Mouse (Mus musculus): Measurements from ENCODE around the gene Gab2. TPM values are rescaled to one million over a fixed set of nuclear protein-coding genes. Genes with fewer than 3 reads are reported as not detected.

The Gab2 gene
- 16.9 and 17.1 TPM in 2 replicates for polyA plus RNA-seq (2015; fragmentation: Nextera tagmentation; extraction: Ambion mirVana)

DNA sequence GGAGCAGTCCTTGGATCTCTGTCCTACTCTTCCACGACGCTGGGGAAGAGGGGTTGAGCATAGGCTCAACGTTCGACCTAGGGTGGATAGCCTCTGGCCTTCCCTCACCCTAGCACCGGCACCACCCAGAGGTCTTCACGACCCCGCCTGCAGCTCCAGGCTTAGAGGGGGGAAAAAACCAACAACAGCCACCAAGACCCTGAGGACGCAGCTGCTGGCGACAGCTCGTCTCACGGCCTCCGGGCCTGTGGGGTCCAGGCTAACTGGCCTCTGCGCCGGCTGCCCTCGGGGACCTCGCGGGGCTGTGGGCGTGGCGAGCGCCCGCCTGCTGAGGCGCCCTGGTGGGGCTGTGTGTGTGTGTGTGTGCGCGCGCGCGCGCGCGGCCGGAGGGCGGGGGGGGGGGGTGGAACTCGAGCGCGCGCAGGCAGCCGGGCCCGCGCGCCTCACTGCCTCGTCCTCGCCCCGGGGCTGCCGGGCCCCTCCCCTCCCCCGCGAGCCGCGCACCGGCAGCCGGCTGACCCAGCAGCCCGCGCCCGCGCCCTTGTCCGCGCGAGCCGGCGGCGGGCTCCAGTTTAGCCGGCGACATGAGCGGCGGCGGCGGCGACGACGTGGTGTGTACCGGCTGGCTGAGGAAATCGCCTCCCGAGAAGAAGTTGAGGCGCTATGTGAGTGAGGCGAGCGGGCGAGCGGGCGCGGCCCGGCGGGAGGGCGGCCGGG lies at the start of gene Gab2:
Gab2 (plus strand) TSS at position 345 of the 717 bp plus-strand sequence.
- under 1% methylated on average over 61 of the region's 83 CpGs for WGBS
- peak; percentile 82 for ATAC-seq
- peak within 1 kb of the TSS; percentile 74 for H3K4me2 ChIP-seq (ENCODE audit: low read length)

DNA sequence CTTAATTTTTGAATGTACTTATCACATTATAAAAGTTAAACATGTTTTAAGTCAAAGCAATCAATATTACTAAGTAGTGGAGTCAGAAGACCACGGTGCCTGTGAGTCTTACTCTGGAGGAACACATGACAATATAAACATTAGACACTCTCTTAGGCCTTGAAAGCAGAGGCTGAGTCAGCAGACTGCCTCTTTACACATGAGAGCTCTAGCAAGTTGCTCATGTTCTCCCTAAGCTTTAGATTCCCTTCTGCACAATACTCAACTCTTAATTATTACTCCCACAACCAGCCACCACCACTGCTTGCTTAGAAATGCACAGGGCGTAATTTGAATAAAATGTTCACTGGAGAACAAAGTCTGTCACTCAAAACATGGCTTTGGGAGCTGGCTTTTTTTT lies 49.0 kb upstream of the Gab2 start:
- Histone ChIP-seq H3K27me3 (replicated peaks; ENCODE audit: control insufficient read depth, insufficient read depth, low read length) (no peaks in the 10 kb centered on the region), H3K36me3 (ENCODE audit: control insufficient read depth, insufficient read depth) (no peaks in the 10 kb centered on the region), H3K9ac (replicated peaks; ENCODE audit: low read depth, low read length) (no peak overlapping the region), H3K9me3 (ENCODE audit: control insufficient read depth, low read length) (no peaks in the 10 kb centered on the region), H3K4me3 (replicated peaks; ENCODE audit: low read length) (no peak overlapping the region), H3K4me1 (replicated peaks; ENCODE audit: control insufficient read depth, insufficient read depth, low read length) (no peaks in the 10 kb centered on the region), H3K27ac (ENCODE audit: low read length) (no peak overlapping the region), H3K4me2 (ENCODE audit: low read length) (no peak overlapping the region)
- 32% methylated on average over 2 of the region's 2 CpGs for WGBS
- 0 out of 2 replicates have a peak, but pooled peaks have one; percentile 38 for ATAC-seq

More for the DNA sequence above, at the start of gene Gab2:
- Histone ChIP-seq H3K36me3 (ENCODE audit: control insufficient read depth, insufficient read depth) (no peaks in the 10 kb centered on the region), H3K27me3 (replicated peaks; ENCODE audit: control insufficient read depth, insufficient read depth, low read length) (no peaks in the 10 kb centered on the region), H3K27ac (ENCODE audit: low read length) (peak within 1 kb of the TSS; percentile 62), H3K9ac (replicated peaks; ENCODE audit: low read depth, low read length) (peak within 1 kb of the TSS; percentile 85), H3K9me3 (ENCODE audit: control insufficient read depth, low read length) (no peaks in the 10 kb centered on the region), H3K4me3 (replicated peaks; ENCODE audit: low read length) (peak within 1 kb of the TSS; percentile 79), H3K4me1 (replicated peaks; ENCODE audit: control insufficient read depth, insufficient read depth, low read length) (peaks cover 5% of the 10 kb centered on the region)

DNA sequence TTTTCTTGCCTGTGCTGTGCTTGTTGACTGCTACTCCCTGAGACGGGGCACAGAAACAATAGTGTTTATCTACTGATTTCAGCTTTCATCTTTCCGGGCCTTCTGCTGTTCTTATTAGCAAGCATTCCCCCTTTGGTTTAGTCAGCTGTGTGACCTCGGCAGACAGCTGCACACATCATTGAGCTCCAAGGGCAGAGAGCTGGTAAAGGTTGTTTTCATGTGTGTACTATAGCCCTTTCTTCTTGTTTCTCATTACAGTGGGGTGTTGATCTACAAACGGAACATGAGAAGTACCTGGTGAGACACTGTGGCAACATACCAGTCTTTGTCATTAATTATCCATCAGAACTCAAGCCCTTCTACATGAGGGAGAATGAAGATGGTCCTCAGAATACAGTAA lies 41.7 kb upstream of the Gab2 start:
- no peaks in the 10 kb centered on the region for H3K9me3 ChIP-seq (ENCODE audit: control insufficient read depth, low read length)
- WGBS = 71% methylated on average over 4 of the region's 4 CpGs
- H3K27me3 ChIP-seq (replicated peaks; ENCODE audit: control insufficient read depth, insufficient read depth, low read length) = no peaks in the 10 kb centered on the region
- ATAC-seq = no peak
- no peak overlapping the region for H3K9ac ChIP-seq (replicated peaks; ENCODE audit: low read depth, low read length)
- no peak overlapping the region for H3K27ac ChIP-seq (ENCODE audit: low read length)
- H3K4me1 ChIP-seq (replicated peaks; ENCODE audit: control insufficient read depth, insufficient read depth, low read length) = no peaks in the 10 kb centered on the region
- H3K36me3 ChIP-seq (ENCODE audit: control insufficient read depth, insufficient read depth) = peaks cover 2% of the 10 kb centered on the region; the same call in 1 of the 2 replicates
- no peak overlapping the region for H3K4me3 ChIP-seq (replicated peaks; ENCODE audit: low read length)
- no peak overlapping the region for H3K4me2 ChIP-seq (ENCODE audit: low read length)

DNA sequence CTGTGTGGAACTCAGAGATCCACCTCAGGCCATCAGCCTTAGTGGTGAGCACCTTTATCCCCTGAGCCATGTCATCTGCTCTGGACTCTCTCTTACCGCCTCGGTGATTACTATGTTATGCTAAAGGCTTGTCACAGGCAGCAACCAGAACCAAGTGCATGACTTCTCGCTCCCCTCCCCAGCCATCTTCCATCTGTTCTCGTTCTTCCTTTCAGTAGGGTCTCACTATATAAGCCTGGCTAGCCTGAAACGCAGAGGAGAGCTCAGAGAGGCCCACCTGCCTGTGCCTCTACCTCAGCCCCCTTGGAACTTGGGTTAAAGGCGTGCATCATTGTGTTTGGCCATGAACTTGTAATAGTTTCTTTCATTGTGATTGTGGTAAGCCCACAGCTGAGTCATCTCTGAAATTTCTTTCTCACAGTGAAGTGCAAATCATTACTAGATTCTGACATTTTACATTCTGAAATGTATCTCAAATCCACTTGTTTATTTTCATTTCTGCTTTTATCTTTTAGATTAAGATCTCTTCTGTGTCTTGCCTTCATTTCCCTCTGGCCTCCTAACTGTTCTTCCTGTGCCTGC lies 39.4 kb upstream of the Gab2 start:
- no peak for ATAC-seq
- WGBS = 89% methylated on average over 6 of the region's 6 CpGs
- H3K9me3 ChIP-seq (ENCODE audit: control insufficient read depth, low read length) = no peaks in the 10 kb centered on the region
- H3K4me3 ChIP-seq (replicated peaks; ENCODE audit: low read length) = no peak overlapping the region
- H3K27me3 ChIP-seq (replicated peaks; ENCODE audit: control insufficient read depth, insufficient read depth, low read length) = no peaks in the 10 kb centered on the region
- H3K27ac ChIP-seq (ENCODE audit: low read length) = no peak overlapping the region
- peaks cover 2% of the 10 kb centered on the region; the same call in 1 of the 2 replicates for H3K36me3 ChIP-seq (ENCODE audit: control insufficient read depth, insufficient read depth)
- no peak overlapping the region for H3K9ac ChIP-seq (replicated peaks; ENCODE audit: low read depth, low read length)
- H3K4me1 ChIP-seq (replicated peaks; ENCODE audit: control insufficient read depth, insufficient read depth, low read length) = no peaks in the 10 kb centered on the region
- no peak overlapping the region for H3K4me2 ChIP-seq (ENCODE audit: low read length)

DNA sequence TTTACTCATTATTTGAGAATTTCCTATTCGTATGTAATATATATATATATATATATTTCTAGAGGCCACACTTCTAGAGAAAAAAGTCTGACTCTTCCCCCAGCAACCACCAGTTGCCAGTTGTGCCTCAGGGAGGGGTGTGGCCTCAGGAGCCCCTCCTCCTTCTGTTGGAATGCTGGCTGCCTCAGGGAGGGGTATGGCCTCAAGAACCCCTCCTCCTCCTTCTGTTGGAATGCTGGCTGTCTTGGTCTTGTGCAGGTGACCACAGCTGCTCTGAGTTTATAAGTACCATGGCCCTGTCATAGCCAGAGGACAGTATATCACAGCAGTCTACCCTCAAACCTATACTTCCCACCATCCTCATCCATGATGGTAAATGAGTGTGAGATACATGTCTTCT lies 38.4 kb upstream of the Gab2 start:
- Histone ChIP-seq H3K27me3 (replicated peaks; ENCODE audit: control insufficient read depth, insufficient read depth, low read length) (no peaks in the 10 kb centered on the region), H3K36me3 (ENCODE audit: control insufficient read depth, insufficient read depth) (peaks cover 2% of the 10 kb centered on the region; the same call in 1 of the 2 replicates), H3K4me1 (replicated peaks; ENCODE audit: control insufficient read depth, insufficient read depth, low read length) (no peaks in the 10 kb centered on the region), H3K4me2 (ENCODE audit: low read length) (no peak overlapping the region), H3K4me3 (replicated peaks; ENCODE audit: low read length) (no peak overlapping the region), H3K27ac (ENCODE audit: low read length) (no peak overlapping the region), H3K9ac (replicated peaks; ENCODE audit: low read depth, low read length) (no peak overlapping the region), H3K9me3 (ENCODE audit: control insufficient read depth, low read length) (no peaks in the 10 kb centered on the region)
- WGBS = 84% methylated on average over 1 of the region's 1 CpGs
- ATAC-seq = no peak

DNA sequence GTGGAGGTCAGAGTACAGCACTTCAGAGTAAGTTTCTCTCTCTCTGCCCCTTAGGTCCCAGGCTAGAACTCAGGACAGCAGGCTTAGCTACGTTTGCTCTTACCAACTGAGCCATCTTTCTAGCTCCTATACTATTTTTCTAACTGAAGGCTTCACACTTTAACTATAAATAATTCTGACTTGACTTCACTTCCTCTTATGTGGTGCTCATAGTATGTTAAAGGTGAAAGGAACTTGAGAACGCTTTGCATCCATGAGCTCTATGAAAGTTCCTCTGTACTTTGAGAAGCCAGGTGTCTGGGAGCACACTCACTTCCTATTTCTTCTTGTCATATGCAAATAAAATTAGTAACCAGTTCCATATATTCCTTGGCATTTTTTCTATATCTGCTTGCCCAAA lies 20.4 kb upstream of the Gab2 start:
- no peaks in the 10 kb centered on the region for H3K27me3 ChIP-seq (replicated peaks; ENCODE audit: control insufficient read depth, insufficient read depth, low read length)
- no peak for ATAC-seq
- no peak overlapping the region for H3K27ac ChIP-seq (ENCODE audit: low read length)
- no peaks in the 10 kb centered on the region; the same call in 1 of the 2 replicates for H3K36me3 ChIP-seq (ENCODE audit: control insufficient read depth, insufficient read depth)
- H3K9me3 ChIP-seq (ENCODE audit: control insufficient read depth, low read length) = no peaks in the 10 kb centered on the region
- 94% methylated on average over 2 of the region's 2 CpGs for WGBS
- H3K4me2 ChIP-seq (ENCODE audit: low read length) = no peak overlapping the region
- H3K4me1 ChIP-seq (replicated peaks; ENCODE audit: control insufficient read depth, insufficient read depth, low read length) = no peaks in the 10 kb centered on the region
- H3K9ac ChIP-seq (replicated peaks; ENCODE audit: low read depth, low read length) = no peak overlapping the region
- no peak overlapping the region for H3K4me3 ChIP-seq (replicated peaks; ENCODE audit: low read length)

DNA sequence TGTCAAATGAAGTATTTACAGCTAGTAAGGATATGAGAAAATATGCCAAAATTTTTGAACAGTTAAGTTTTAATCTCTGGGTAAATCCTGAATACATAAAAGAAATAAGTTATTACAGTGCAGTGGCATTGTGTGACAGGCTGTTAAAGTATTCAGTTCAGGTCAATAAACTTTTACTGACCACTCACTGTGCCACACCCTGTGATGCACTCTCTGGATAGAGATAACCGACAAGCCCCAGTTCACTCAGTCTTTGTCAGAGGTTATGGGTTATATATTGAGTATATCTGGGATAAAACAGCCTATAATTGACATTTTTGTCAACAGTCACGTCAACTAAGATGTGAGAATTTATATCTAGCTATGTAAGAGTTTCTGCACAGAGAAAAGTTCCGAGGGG lies 9.9 kb upstream of the Gab2 start:
- Histone ChIP-seq H3K9ac (replicated peaks; ENCODE audit: low read depth, low read length) (no peak overlapping the region), H3K27ac (ENCODE audit: low read length) (no peak overlapping the region), H3K4me3 (replicated peaks; ENCODE audit: low read length) (no peak overlapping the region), H3K27me3 (replicated peaks; ENCODE audit: control insufficient read depth, insufficient read depth, low read length) (no peaks in the 10 kb centered on the region), H3K4me1 (replicated peaks; ENCODE audit: control insufficient read depth, insufficient read depth, low read length) (no peaks in the 10 kb centered on the region), H3K36me3 (ENCODE audit: control insufficient read depth, insufficient read depth) (no peaks in the 10 kb centered on the region), H3K9me3 (ENCODE audit: control insufficient read depth, low read length) (no peaks in the 10 kb centered on the region), H3K4me2 (ENCODE audit: low read length) (no peak overlapping the region)
- WGBS = 91% methylated on average over 3 of the region's 3 CpGs
- no peak for ATAC-seq

DNA sequence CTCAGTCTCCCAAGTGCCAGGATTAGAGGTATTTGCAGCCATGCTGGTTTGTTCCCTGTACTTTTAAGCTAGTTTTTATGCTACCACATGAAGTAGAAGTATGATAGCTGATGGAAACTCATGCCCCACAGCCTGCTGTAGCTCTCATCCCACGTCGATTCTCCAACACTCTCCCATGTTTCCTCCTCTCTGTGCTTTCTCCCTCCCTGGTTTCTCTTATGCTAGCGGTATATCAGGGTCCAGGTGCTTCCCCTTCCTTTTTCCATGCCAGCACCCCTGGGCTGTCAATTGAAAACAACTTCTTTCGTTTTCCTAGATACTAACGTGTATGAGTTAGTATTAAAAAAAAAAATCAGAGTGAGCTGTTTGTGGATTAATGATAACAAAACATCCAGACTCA lies 9.3 kb upstream of the Gab2 start:
- Histone ChIP-seq H3K36me3 (ENCODE audit: control insufficient read depth, insufficient read depth) (no peaks in the 10 kb centered on the region), H3K4me3 (replicated peaks; ENCODE audit: low read length) (no peak overlapping the region), H3K9me3 (ENCODE audit: control insufficient read depth, low read length) (no peaks in the 10 kb centered on the region), H3K27me3 (replicated peaks; ENCODE audit: control insufficient read depth, insufficient read depth, low read length) (no peaks in the 10 kb centered on the region), H3K4me2 (ENCODE audit: low read length) (no peak overlapping the region), H3K27ac (ENCODE audit: low read length) (no peak overlapping the region), H3K4me1 (replicated peaks; ENCODE audit: control insufficient read depth, insufficient read depth, low read length) (no peaks in the 10 kb centered on the region), H3K9ac (replicated peaks; ENCODE audit: low read depth, low read length) (no peak overlapping the region)
- no peak for ATAC-seq
- 80% methylated on average over 5 of the region's 5 CpGs for WGBS

DNA sequence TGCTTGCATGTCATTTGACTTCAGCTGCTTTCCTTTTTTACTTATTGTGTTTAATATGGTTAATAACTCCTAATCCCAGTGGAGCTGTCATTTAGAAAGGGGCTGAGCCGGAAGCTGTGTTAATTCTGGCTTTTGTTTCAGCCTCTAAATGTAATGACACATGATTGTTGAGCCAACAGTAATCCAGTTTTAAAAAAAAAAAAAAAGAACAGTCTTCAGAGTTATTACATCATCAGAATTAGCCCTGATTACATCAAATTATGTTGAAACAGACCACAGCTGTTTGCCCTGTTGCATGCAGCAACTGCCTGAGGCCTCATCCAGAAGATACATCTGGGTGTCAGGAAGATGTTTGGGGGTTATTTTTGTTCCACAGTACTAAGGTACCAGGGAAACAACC lies 6.4 kb upstream of the Gab2 start:
- 24% methylated on average over 1 of the region's 1 CpGs for WGBS
- Histone ChIP-seq H3K4me1 (replicated peaks; ENCODE audit: control insufficient read depth, insufficient read depth, low read length) (0 out of 2 replicates have a peak, but pooled peaks cover 2% of the 10 kb centered on the region), H3K27me3 (replicated peaks; ENCODE audit: control insufficient read depth, insufficient read depth, low read length) (no peaks in the 10 kb centered on the region), H3K4me3 (replicated peaks; ENCODE audit: low read length) (no peak overlapping the region), H3K4me2 (ENCODE audit: low read length) (no peak overlapping the region), H3K36me3 (ENCODE audit: control insufficient read depth, insufficient read depth) (no peaks in the 10 kb centered on the region), H3K9me3 (ENCODE audit: control insufficient read depth, low read length) (no peaks in the 10 kb centered on the region), H3K27ac (ENCODE audit: low read length) (no peak overlapping the region), H3K9ac (replicated peaks; ENCODE audit: low read depth, low read length) (no peak overlapping the region)
- no peak for ATAC-seq

Measured in forebrain, embryonic 16.5 days (tissue).